Mouse (Mus musculus): ENCODE results near the gene Eef1e1. TPM values are rescaled to one million over a fixed set of nuclear protein-coding genes. Genes with fewer than 3 reads are reported as not detected.
A peak's percentile ranks its signal among the peaks of the same experiment; 100 is the strongest.

The Eef1e1 gene
- polyA plus RNA-seq, 1 experiment = 44.7 TPM

DNA sequence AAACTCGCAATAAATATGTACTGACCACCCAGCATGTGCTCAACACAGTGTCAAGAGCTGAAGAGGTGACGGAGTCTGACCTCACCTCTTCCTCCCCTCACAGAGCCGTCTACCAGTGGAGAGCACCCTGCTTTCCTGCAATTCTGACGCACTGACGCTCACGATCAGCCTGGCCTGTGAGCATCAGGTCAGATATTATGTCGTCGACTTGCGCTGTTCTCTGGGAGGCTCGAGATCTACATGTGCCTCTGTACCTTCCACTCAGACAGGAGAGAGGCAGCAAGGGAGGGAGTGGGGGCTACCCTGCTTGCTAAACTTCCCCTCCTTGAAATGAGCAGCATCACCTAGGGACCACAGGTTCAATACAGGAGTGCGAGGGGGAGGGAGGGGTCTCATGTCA is 20.2 kb downstream of the Eef1e1 start:
- Histone ChIP-seq H3K27me3 (ENCODE audit: control insufficient read depth, insufficient read depth, insufficient read length) (no peaks in the 10 kb centered on the region), H3K79me2 (ENCODE audit: control insufficient read depth, insufficient read depth) (no peaks in the 10 kb centered on the region), H3K4me3 (no peak overlapping the region), H3K36me3 (ENCODE audit: control insufficient read depth, insufficient read depth) (peaks cover 9% of the 10 kb centered on the region), H3K4me2 (ENCODE audit: low read depth) (no peak overlapping the region), H3ac (ENCODE audit: control insufficient read depth, insufficient read length) (no peak overlapping the region)
- TF ChIP-seq POLR2AphosphoS2 (IDR thresholded peaks at IDR 0.05; ENCODE audit: insufficient read length, low read depth) (peak; percentile 54), POLR2A (IDR thresholded peaks at IDR 0.05; ENCODE audit: insufficient read length, low read depth) (no peak), SRF (IDR thresholded peaks at IDR 0.05; ENCODE audit: control insufficient read depth, insufficient read length, low read depth) (no peak)

DNA sequence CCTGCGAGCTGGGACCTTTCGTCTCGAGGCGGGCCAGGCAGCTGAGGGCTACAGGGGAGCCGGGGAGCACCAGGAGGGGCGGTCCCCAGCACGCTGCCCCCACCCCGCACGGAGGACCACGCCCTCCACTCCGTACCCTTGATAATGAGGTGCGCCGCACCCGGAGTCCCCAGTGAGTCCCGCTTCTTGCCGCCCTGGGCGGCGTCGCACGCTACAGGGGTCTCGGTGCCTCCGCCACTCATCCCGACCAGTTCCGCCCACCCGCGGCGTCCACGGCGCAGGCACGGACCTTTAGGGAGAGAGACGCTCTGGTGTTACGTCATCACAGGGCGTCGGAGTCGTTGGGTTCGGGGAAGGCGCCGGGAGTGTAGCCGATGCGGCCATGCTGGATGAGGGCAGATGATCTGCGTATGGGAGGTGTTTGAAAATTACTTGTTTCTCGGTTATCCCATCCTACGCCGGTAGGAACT is 24.0 kb downstream of the Eef1e1 start, which contains the start of gene Bloc1s5:
TSS of gene Bloc1s5 (minus strand) at position 310 of the 470 bp plus-strand sequence.
- H3K79me2 ChIP-seq (ENCODE audit: control insufficient read depth, insufficient read depth) = no peaks in the 10 kb centered on the region
- no peaks in the 10 kb centered on the region for H3K36me3 ChIP-seq (ENCODE audit: control insufficient read depth, insufficient read depth)
- TF ChIP-seq POLR2AphosphoS2 (IDR thresholded peaks at IDR 0.05; ENCODE audit: insufficient read length, low read depth) (peak; percentile 75), TCF12 (IDR thresholded peaks at IDR 0.05; ENCODE audit: insufficient read depth, poor library complexity, severe bottlenecking) (no peak), E2F4 (IDR thresholded peaks at IDR 0.05; ENCODE audit: insufficient read depth) (no peak), CEBPB (IDR thresholded peaks at IDR 0.05; ENCODE audit: insufficient read depth, poor library complexity, severe bottlenecking) (no peak), MAX (IDR thresholded peaks at IDR 0.05; ENCODE audit: low read depth) (no peak), MYOG (IDR thresholded peaks at IDR 0.05; ENCODE audit: control insufficient read depth in 1 of 3, insufficient read depth in 1 of 3, insufficient read length in 2 of 3, low read depth in 2 of 3) (no peak), TCF3 (IDR thresholded peaks at IDR 0.05; ENCODE audit: insufficient read length, low read depth) (no peak), REST (IDR thresholded peaks at IDR 0.05; ENCODE audit: insufficient read depth, insufficient read length) (no peak), MYOD1 (IDR thresholded peaks at IDR 0.05; ENCODE audit: control insufficient read depth in 1 of 3, insufficient read length in 2 of 3, low read depth in 2 of 3) (no peak), SRF (IDR thresholded peaks at IDR 0.05; ENCODE audit: control insufficient read depth, insufficient read length, low read depth) (peak; percentile 84), POLR2A (IDR thresholded peaks at IDR 0.05; ENCODE audit: insufficient read length, low read depth) (peak; percentile 81), USF1 (IDR thresholded peaks at IDR 0.05; ENCODE audit: low read depth) (no peak)
- H3K4me3 ChIP-seq = peak within 1 kb of the TSS; percentile 73
- peak within 1 kb of the TSS; percentile 30 for H3ac ChIP-seq (ENCODE audit: control insufficient read depth, insufficient read length)
- H3K4me2 ChIP-seq (ENCODE audit: low read depth) = peak within 1 kb of the TSS; percentile 85
- no peaks in the 10 kb centered on the region for H3K27me3 ChIP-seq (ENCODE audit: control insufficient read depth, insufficient read depth, insufficient read length)

DNA sequence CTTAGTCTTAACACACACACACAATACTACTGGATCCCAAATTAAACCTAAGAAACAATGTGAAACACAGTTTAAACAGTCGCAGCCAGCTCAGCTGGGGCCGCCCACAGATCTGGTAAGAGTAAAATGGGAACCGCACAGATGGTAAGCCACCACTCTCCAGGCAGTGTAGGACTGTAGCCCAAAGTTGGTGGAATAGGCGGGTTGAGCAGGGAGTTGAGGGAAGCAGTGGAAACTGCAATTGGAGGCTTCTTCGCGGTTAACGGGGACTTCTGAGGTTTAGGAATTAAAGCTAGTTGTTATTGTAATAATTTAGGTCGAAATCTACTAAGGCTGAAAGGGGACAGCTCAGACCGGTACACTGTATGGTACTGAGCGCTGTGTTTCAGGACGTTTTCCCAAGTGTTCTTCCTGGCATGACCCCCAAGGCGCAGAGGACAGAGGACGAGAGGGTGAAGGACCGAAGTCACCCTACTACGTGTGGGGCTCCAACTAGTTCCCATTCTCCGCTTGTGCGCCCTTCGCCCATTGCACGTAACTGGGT is 24.5 kb downstream of the Eef1e1 start:
- H3ac ChIP-seq (ENCODE audit: control insufficient read depth, insufficient read length) = peak overlapping the region; percentile 30
- H3K27me3 ChIP-seq (ENCODE audit: control insufficient read depth, insufficient read depth, insufficient read length) = no peaks in the 10 kb centered on the region
- H3K36me3 ChIP-seq (ENCODE audit: control insufficient read depth, insufficient read depth) = no peaks in the 10 kb centered on the region
- no peaks in the 10 kb centered on the region for H3K79me2 ChIP-seq (ENCODE audit: control insufficient read depth, insufficient read depth)
- TF ChIP-seq SRF (IDR thresholded peaks at IDR 0.05; ENCODE audit: control insufficient read depth, insufficient read length, low read depth) = no peak
- no peak for TF ChIP-seq E2F4 (IDR thresholded peaks at IDR 0.05; ENCODE audit: insufficient read depth)
- TF ChIP-seq POLR2AphosphoS2 (IDR thresholded peaks at IDR 0.05; ENCODE audit: insufficient read length, low read depth) = no peak
- H3K4me3 ChIP-seq = peak overlapping the region; percentile 73
- H3K4me2 ChIP-seq (ENCODE audit: low read depth) = peak overlapping the region; percentile 85

DNA sequence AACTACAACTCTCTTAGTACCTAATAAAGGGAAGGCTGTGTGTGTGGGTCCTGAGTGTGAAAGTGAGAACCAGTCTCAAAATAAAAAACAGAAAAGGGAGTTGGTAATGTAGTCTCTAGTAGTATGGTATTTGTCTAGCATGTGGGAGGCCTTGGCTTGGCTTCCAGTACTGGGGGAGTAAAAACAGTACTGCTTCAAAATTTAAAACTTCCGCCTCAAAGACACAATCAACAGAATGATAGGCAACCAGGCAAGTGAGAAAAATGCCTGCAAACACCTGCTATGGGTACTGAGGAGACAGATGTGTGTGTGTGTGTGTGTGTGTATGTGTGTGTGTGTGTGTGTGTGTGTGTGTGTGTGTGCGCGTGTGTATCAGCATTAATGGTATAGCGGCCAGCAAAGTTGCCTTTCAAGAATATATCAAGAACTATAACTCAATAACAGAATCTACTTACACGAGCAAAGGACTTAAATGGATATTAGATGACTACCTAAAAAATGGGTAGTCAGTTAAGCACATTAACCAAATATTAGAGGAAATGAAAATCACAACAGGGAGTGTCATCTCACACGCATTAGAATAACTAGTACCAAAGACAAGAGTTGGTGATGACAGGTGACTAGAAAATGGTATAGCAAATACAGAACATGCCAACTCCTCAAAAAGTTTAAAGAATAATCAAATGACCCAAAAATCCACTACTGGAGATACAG is 25.4 kb downstream of the Eef1e1 start:
- no peaks in the 10 kb centered on the region for H3K27me3 ChIP-seq (ENCODE audit: control insufficient read depth, insufficient read depth, insufficient read length)
- no peak overlapping the region for H3ac ChIP-seq (ENCODE audit: control insufficient read depth, insufficient read length)
- H3K4me2 ChIP-seq (ENCODE audit: low read depth) = peak overlapping the region; percentile 85
- H3K4me3 ChIP-seq = peak overlapping the region; percentile 73
- no peaks in the 10 kb centered on the region for H3K36me3 ChIP-seq (ENCODE audit: control insufficient read depth, insufficient read depth)
- TF ChIP-seq E2F4 (IDR thresholded peaks at IDR 0.05; ENCODE audit: insufficient read depth) (no peak), MAX (IDR thresholded peaks at IDR 0.05; ENCODE audit: low read depth) (no peak), TCF3 (IDR thresholded peaks at IDR 0.05; ENCODE audit: insufficient read length, low read depth) (no peak), POLR2AphosphoS2 (IDR thresholded peaks at IDR 0.05; ENCODE audit: insufficient read length, low read depth) (no peak), MYOD1 (IDR thresholded peaks at IDR 0.05; ENCODE audit: control insufficient read depth in 1 of 3, insufficient read length in 2 of 3, low read depth in 2 of 3) (no peak), REST (IDR thresholded peaks at IDR 0.05; ENCODE audit: insufficient read depth, insufficient read length) (no peak), TCF12 (IDR thresholded peaks at IDR 0.05; ENCODE audit: insufficient read depth, poor library complexity, severe bottlenecking) (no peak), POLR2A (IDR thresholded peaks at IDR 0.05; ENCODE audit: insufficient read length, low read depth) (no peak), CEBPB (IDR thresholded peaks at IDR 0.05; ENCODE audit: insufficient read depth, poor library complexity, severe bottlenecking) (no peak)
- no peaks in the 10 kb centered on the region for H3K79me2 ChIP-seq (ENCODE audit: control insufficient read depth, insufficient read depth)

DNA sequence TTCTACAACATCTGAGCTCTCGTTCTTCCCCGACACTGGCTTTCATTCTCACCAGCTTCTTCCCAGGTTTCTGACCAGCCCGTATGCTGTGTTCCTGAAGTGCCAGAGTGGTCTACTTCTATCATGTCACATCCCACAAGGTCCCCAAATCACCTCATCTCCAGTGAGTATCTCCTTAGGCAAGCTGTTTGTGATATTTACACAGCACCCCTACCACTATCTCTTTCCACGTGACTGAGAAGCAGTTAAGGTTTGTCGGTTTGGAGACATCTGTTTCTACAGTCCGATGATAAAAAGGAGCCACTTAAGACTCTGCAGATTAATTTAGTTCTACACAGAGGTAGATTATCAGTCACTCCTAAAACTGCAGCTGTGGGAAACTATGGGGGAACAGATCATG is 26.3 kb downstream of the Eef1e1 start:
- no peak overlapping the region for H3K4me3 ChIP-seq
- no peaks in the 10 kb centered on the region for H3K79me2 ChIP-seq (ENCODE audit: control insufficient read depth, insufficient read depth)
- no peak overlapping the region for H3K4me2 ChIP-seq (ENCODE audit: low read depth)
- H3K36me3 ChIP-seq (ENCODE audit: control insufficient read depth, insufficient read depth) = no peaks in the 10 kb centered on the region
- no peaks in the 10 kb centered on the region for H3K27me3 ChIP-seq (ENCODE audit: control insufficient read depth, insufficient read depth, insufficient read length)
- no peak for TF ChIP-seq TCF12 (IDR thresholded peaks at IDR 0.05; ENCODE audit: insufficient read depth, poor library complexity, severe bottlenecking)
- TF ChIP-seq SRF (IDR thresholded peaks at IDR 0.05; ENCODE audit: control insufficient read depth, insufficient read length, low read depth) = no peak
- TF ChIP-seq TCF3 (IDR thresholded peaks at IDR 0.05; ENCODE audit: insufficient read length, low read depth) = no peak
- no peak for TF ChIP-seq MYOD1 (IDR thresholded peaks at IDR 0.05; ENCODE audit: control insufficient read depth in 1 of 3, insufficient read length in 2 of 3, low read depth in 2 of 3)
- no peak for TF ChIP-seq REST (IDR thresholded peaks at IDR 0.05; ENCODE audit: insufficient read depth, insufficient read length)
- TF ChIP-seq POLR2AphosphoS2 (IDR thresholded peaks at IDR 0.05; ENCODE audit: insufficient read length, low read depth) = no peak
- no peak for TF ChIP-seq USF1 (IDR thresholded peaks at IDR 0.05; ENCODE audit: low read depth)
- TF ChIP-seq POLR2A (IDR thresholded peaks at IDR 0.05; ENCODE audit: insufficient read length, low read depth) = no peak
- no peak for TF ChIP-seq MAX (IDR thresholded peaks at IDR 0.05; ENCODE audit: low read depth)
- no peak for TF ChIP-seq CEBPB (IDR thresholded peaks at IDR 0.05; ENCODE audit: insufficient read depth, poor library complexity, severe bottlenecking)
- TF ChIP-seq E2F4 (IDR thresholded peaks at IDR 0.05; ENCODE audit: insufficient read depth) = no peak
- TF ChIP-seq MYOG (IDR thresholded peaks at IDR 0.05; ENCODE audit: control insufficient read depth in 1 of 3, insufficient read depth in 1 of 3, insufficient read length in 2 of 3, low read depth in 2 of 3) = no peak
- no peak overlapping the region for H3ac ChIP-seq (ENCODE audit: control insufficient read depth, insufficient read length)
